Mouse (Mus musculus): ENCODE measurements around the gene Erbb4. TPM values are rescaled to one million over a fixed set of nuclear protein-coding genes. Genes with fewer than 3 reads are reported as not detected.

The Erbb4 gene
- total RNA-seq, 1 experiment from 2014 or later = not detected

DNA sequence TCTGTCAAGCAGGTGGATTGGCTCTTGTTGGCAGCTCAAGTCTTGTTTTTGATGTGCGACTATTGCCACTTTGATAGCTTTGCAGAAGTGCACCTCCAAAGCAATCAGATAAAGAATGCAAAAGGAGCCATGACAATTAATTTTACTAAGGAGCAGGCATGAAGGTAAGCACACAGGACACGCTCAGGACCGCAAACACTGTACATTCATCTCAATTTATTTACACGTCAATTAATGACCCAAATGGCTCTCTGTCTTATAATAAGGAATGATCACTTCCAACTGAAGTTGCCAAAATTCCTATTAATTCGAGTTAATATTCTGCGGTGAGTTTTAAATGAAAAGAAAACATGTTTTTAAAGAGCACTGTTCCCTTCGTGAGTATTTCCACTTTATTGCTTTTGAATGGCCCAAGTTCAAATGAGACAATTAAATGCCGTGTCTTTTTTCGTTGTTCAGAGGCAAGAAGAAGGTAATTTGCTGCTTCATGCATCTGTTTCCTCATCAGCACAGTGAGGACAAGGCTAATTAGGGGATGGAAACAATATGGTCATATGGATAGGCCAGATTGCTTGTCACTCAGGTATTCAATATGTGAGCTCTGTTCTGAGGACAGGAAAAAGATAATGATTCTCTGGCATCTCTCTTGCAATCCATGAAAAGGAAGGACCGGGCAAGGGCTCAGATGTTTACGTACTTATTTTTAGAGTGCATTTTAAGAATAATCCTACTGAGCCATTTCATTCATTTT is 61.5 kb downstream of the Erbb4 start:
- no peak for ATAC-seq (replicated peaks; ENCODE audit: low read depth, poor library complexity, severe bottlenecking)

DNA sequence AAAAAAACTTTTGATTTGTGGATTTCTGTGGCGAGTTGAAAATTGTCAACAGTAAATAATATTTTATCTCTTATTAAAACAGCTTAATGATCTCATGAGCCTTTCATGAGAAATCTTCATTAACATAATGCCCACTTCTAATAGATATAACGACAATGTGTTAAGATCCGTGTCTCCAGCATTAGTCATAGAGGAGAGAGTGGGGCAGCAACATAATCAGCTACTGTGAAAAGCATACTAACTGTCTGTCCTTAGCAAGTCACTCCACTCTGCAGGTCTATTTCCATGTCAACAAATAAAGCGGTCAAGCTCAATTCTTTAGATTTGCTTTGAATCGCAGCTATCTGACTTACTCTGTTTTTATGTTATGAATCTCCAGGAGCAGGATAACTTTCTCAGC is 80.0 kb downstream of the Erbb4 start:
- no peak for ATAC-seq (replicated peaks; ENCODE audit: low read depth, poor library complexity, severe bottlenecking)

DNA sequence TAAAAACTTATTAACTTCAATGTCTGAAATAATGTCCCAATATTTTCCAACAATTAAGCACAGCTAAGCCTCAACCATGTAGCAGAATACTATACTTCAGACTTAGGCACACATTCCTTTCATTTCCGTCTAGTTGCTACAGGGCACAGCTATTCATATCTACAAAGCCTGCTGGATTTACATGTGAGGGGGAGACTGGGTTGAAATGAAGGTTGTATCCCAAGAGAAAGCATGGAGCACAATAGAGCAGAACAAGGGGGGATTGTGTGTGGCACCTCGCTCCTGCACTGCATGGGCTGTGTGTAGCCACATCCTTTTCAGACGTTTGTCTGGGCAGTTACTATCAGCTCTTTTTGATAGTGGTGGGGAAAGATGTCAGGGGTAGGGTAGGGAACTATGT is 83.0 kb downstream of the Erbb4 start:
- no peak for ATAC-seq (replicated peaks; ENCODE audit: low read depth, poor library complexity, severe bottlenecking)

DNA sequence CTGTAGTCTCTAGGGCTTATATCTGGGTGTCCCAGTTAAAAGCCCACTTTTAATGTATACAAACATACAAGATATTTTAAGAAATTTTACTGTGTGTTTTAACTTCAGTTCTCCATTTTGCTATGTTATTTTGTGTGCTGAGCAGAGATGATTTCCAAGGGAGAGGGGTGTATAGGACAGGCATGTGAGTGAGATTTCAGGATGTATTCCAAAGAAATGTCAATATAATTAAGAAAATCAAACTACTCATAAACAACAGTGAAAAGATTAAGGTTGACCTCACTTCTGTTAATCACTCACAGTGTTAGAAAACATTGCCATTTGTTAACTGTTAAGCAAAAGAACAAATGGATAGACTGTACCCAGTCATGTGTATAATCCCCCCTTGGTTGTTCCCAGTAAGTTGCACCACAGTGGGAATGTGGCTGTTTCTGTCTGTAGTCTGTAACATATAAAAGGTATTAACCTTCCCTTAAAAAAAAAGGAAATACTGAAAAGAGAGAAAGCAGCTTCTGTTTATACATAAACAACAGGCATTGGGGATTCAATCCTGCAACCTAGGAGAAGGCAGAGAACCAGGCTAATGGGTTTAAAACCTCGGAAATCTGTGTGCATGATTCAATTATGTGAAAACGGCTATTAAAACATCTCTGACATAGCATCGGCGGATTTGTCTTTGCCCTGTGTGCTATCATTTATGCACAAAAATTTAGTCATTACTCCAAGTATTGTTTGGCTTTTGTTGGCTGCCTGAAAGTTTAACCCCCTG is 84.5 kb downstream of the Erbb4 start:
- no peak for ATAC-seq (replicated peaks; ENCODE audit: low read depth, poor library complexity, severe bottlenecking)

DNA sequence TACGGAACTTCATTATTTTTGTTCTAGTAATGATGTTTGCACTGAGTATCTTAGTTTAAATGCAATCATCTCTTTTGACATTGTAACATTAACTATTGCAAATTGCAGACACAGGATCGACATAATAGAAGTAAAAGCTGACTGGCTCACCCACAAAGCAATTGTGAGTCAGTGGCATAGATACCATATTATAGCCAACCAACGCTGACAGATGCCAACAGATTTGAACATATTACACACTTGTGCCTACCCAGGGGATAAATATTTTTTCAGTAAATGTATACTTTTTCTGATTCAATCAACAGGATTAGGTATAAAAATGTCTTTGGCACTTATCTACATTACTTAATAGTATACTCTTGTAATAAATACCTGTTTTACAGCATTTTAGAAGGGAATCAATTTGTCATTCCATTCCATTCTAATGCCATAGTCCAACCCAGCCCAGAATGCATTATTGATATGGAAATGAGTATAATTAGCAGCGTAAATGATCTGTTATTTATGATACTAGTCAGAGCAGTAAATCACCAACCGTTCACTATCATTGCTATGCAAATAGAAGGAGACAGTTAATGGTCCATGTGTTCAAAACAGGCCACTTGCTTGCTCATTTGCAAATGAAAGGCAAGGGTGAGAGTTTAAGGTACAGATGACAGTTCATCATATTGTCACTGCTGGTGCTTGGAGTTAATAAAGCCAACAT is 97.9 kb downstream of the Erbb4 start:
- no peak for ATAC-seq (replicated peaks; ENCODE audit: low read depth, poor library complexity, severe bottlenecking)

DNA sequence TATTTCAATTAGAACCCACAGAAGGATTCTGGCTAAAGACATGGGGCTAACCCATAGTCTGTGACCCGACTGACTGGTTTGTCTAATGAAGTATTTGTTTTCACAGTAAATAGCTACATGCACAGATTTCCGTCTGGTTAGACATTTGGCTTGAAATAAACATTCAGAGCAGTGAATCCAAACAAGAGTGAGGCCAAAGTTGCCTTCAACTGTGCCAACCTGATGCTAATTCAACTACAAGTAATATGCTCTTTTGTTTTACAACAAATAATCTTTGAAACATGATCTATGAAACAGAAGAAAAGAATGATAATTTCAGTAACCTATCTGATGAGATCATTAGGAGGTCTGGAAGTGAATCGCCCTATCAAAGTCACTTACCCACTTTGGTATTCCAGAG is 106.5 kb downstream of the Erbb4 start:
- no peak for ATAC-seq (replicated peaks; ENCODE audit: low read depth, poor library complexity, severe bottlenecking)

DNA sequence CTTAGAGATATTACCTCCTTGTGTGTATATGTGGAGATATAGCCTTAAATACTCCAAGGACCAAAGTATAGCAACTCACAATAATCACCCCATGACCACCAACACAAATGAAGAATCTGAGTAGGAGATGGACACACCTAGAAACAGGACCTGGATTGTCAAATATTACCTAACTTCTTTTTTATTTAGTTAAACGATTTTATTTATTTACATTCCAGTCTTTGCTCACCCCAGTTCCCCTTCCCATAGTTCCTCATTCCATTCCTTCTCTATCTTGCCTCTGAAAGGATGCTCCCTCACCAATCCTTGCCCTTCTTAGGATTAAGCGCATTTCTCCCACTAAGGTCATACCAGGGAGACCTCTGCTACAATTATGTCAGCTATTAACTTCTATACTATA is 128.6 kb downstream of the Erbb4 start:
- ATAC-seq (replicated peaks; ENCODE audit: low read depth, poor library complexity, severe bottlenecking) = no peak

DNA sequence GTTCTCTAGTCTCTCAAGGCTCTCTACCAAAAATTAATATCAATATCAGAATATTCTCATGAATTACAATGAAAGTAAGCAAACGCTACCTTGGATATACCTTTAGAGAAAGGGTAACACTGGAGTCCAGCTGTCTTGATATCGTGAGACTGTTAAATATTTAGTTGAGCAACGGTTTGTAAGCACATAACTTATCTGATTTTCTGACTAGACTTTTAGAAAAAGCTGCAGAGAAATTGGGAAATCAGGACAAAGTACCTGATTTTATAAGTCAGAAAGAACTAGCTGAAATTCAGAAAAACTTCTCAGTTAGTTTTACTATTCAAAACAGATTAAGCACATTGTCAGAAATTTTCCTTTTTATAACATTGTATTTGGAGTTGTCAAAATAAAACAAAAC is 129.3 kb downstream of the Erbb4 start:
- no peak for ATAC-seq (replicated peaks; ENCODE audit: low read depth, poor library complexity, severe bottlenecking)

DNA sequence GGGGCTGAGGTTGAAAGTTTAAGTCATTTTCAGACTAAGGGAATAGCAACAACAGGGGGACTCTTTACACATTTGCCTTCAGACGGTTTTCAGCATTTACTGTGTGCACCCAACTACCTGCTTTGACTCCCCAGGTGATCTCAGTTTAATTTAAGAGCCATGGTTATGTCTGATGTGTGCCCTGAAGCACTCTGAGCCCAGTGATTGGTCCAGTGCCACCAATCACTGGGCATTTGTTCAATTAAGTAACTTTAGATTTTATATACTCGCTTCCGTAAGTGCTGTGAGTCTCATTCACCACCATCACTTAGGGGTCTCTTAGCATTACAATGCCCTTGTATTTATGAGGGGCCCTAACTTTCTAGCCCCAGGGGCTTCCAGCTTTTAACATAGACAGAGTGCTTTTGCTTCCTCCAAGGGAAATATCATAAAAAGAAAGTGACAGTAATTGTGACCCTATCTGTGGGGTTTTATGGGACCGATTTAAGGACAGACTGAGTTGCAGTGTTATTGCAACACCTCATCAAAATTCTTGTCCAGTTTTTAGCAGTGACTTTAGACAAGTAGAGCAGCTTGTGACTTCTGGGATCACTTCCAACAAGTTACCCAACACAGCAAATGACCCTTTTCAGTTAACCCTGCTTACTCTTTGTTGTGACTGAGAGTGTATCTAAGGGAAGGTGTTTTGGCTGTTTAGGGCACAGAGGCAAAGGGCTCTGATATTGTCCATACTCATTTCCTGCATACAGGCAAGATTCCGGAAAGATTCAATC is 134.3 kb downstream of the Erbb4 start:
- ATAC-seq (replicated peaks; ENCODE audit: low read depth, poor library complexity, severe bottlenecking) = no peak

DNA sequence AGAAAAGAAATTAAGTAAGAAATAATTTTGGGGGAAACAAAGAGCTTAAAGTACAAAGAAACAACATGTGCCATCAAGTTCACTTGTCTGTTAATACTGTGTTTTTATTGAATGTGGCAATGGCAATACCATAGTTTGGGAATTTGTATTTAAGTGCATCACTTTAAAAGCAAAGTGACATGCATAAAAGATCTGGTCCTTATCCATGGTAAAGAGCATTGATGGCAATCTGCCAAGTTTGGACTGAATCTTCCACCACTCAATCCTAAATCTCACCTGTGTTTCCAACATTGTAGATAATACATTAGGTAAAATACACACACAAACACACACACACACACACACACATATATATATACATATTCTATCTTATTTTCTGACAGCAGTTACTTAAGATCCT is 143.7 kb downstream of the Erbb4 start:
- ATAC-seq (replicated peaks; ENCODE audit: low read depth, poor library complexity, severe bottlenecking) = no peak

DNA sequence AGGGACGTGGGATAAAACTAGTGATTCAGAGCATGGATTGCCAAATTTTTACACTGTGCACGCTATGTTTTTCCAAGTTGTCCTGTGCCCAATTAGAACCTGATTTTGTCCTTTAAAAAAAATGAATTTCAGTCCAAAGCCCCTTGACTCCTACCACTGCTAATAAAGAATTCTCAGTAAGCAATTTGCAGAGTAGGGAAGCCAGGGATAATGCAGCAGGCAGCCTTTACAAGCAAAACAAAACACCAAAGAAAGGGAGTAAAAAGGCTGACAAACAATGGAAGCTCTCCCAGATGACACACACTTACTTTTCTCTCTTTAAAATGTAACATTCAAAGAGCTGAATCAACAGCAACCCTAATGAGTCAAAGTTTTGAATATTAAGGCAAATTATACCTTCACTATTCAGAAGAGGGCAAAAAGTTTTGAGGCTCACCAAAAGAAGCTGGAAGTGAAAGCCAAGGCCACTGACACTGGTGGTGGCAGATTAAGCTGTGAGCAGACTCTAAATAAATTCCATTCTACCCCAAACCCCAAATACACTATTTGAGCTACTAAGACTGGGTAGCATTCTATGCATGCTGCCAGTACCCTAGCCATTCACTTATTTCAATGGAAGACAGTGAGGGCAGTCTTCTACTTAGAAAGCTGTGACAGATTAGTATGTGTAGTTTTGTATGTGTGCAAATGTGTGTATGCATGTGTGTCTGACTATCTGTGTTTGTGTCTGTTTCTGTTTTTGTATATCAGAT is 146.3 kb downstream of the Erbb4 start:
- no peak for ATAC-seq (replicated peaks; ENCODE audit: low read depth, poor library complexity, severe bottlenecking)

DNA sequence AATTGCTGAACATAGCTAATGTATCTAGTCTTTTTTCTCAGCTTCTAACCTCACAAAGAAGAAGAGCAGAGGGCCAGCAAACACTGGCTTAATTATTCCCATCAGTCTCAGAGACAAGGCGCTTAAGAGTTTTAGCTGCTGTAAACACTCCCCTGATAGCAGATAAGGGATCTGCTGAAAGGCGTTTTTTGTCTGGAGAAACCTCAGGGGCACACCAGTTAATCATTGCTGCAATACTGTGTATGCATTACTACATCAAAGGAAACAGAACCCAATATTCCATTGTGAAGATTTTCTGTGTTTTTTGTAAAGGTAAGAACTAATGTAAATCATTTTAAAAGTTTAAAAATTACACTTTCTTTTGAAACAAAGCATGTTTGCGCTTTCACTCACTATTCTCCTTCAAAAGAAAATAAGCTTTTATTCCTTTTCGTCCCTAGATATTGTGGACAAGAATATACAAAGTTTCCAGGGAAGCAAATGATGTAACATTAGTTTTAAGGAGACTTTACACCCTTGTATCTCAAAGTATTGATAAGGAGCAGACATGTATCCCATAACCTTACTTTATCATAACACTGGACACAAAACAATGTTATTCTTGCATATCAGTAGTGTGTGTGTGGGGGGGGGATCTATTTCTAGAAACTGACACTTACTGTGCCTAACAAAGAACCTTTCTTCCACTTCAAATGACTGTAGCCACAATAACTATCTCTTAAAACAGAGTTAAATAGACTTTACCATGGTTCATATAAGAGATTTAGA is 150.9 kb downstream of the Erbb4 start:
- no peak for ATAC-seq (replicated peaks; ENCODE audit: low read depth, poor library complexity, severe bottlenecking)

DNA sequence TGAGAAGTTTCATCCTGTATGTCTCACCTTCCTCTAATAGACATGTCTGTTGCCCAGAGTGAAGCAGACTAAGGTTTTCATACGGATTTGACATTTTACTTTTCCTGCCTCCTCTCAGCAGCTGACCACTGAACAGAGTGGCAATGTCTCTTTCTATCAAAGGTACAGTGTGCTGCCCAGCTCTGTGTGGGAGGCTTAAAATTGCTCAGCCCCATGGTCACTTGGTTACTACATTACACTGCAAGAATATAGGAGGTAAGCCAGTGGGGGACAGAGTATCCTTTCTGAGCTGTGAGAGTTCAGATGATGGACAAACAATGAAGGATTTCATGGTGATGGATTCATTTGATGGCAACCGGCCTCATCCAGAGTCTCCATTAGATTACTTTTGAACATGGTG is 152.4 kb downstream of the Erbb4 start:
- ATAC-seq (replicated peaks; ENCODE audit: low read depth, poor library complexity, severe bottlenecking) = no peak

DNA sequence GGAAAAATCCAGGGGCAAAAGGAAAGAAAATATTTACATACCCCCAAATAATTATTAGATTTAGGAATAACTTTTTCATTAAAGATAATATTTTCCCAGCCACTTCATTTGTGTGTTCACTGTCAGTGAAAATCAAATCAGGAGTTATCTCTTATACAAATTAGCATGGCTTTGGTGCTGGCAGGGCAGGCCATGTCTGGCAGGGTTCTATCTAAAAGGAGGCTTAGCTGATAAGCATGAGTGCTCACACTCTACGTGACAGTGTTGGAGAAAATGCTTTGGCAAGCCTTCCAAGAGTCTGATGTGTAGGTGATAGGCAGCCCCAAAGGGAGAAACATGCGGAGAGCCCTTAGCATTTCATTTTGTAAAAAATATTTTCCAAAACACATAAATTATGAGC is 164.7 kb downstream of the Erbb4 start:
- ATAC-seq (replicated peaks; ENCODE audit: low read depth, poor library complexity, severe bottlenecking) = no peak

DNA sequence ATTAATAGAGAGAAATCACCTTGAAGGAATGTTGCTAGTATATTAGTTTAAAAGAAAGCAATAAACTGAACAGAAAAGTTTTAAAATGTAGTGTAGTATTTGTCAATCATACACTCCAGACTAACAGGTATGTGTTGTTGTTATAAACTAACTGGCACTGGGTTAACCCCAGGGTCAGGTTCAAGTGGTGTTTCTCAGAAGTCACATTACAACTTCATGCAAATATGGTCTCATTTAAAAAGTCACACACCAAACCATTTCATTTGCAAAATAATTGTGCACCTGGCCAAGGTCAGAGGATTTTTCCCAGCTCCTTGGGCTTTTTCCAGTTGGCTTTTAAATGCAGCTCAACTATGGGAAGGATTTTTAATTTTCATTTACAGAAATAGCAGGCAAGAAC is 173.1 kb downstream of the Erbb4 start:
- ATAC-seq (replicated peaks; ENCODE audit: low read depth, poor library complexity, severe bottlenecking) = no peak

DNA sequence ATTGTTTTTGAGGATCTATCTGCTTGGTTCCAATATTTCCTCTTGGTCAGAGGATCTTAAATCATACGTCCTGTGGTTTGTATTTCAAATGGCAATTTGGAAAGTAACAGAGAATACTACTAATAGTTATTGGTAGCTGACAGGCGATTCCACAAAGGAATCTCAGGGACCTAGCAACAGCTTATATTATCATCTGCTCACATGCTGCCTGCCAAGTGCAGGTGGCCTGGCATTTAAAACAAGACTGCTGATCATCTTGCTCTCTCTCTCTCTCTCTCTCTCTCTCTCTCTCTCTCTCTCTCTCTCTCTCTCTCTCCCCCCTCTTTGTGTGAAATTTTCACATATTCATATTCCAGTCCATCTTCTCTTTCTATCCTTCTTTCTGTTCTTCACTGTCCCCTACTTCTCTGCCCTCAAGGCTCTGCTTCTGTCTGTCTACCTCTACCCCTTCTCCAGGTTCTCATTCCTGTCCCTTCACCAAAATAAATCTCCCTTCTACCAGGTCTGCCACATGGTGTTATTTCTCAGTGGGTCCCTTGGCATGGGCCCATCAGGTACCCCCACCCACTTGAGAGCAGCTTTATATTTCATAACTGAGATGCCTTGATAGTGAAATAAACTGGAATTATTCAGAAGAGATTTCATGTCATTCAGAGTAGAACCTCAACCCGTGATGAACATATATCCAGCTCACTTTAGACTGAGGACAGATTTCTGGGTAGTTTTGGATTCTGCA is 174.4 kb downstream of the Erbb4 start:
- ATAC-seq (replicated peaks; ENCODE audit: low read depth, poor library complexity, severe bottlenecking) = no peak

DNA sequence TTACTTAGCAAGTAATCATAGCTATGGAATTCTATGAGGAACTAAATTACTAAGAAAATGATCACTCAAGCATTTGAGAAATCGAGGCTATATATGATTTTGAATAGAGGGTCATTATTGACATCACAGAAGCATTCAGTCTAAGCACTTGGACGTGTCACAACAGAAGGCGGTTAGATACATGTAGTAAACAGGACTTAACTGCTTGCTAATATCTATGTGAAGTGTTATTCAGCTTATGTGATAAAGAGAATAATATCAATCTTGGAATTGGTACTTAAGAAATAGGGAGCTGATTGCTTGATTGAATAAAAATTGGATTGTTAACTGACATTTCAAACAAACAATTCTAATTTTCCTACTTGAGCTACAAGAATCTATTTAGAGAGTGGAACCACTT is 190.0 kb downstream of the Erbb4 start:
- no peak for ATAC-seq (replicated peaks; ENCODE audit: low read depth, poor library complexity, severe bottlenecking)

DNA sequence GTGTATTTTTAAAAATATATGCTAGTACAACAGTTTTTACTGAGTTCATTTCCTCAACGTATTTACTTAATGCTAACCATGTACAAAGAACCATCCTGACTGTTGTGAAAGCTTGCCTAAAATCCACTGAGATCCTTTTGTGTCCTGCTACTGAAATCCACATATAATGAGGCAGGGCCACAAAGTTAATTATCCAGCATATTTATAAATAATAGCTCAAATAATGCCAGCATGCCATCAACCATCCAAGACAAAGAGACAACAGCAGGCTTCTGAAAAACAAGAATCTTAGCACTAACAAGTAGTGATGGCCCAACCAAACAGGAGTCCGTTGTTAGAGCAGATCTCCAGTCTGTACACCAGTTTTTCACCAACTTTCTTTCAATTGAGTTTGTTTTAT is 215.8 kb downstream of the Erbb4 start:
- no peak for ATAC-seq (replicated peaks; ENCODE audit: low read depth, poor library complexity, severe bottlenecking)
